Mouse (Mus musculus) G1E (cell line): ENCODE data around the gene Edem3. TPM values are rescaled to one million over a fixed set of nuclear protein-coding genes. Genes with fewer than 3 reads are reported as not detected.

ENCODE experiments used
- ATAC-seq: 2 replicates; pipeline ENCODE4 v1.8.0; 2016; ENCODE audit warnings: mild to moderate bottlenecking; ENCODE audit not compliant: insufficient number of reproducible peaks, poor library complexity, low FRiP score, severe bottlenecking; ENCODE audit errors: extremely low read depth
- DNase-seq: peaks from one replicate; pipeline ENCODE4 v3.0.0; 2012; ENCODE audit warnings: low spot score
- H3K27me3 ChIP-seq: 2 replicates; pipeline ENCODE4 v1.6.1; 2012; ENCODE audit warnings: mild to moderate bottlenecking, low read length, inconsistent platforms; ENCODE audit not compliant: insufficient read depth
- H3K36me3 ChIP-seq: replicated peaks from 2 replicates; pipeline ENCODE3; 2012; ENCODE audit warnings: mild to moderate bottlenecking, inconsistent platforms
- H3K4me1 ChIP-seq: 2 replicates; pipeline ENCODE4 v1.6.1; 2012; ENCODE audit warnings: low read depth, low read length, inconsistent platforms, mixed read lengths; ENCODE audit not compliant: insufficient read depth
- H3K4me3 ChIP-seq: 2 replicates; pipeline ENCODE4 v1.5.1; 2012; ENCODE audit warnings: low read depth, mild to moderate bottlenecking, inconsistent platforms, low read length, moderate library complexity, mixed read lengths
- H3K9me3 ChIP-seq: replicated peaks from 2 replicates; pipeline ENCODE4 v1.6.1; 2012; ENCODE audit warnings: inconsistent platforms
- CTCF ChIP-seq: IDR thresholded peaks from 2 replicates; pipeline ENCODE4 v1.5.1; 2012; ENCODE audit warnings: low read depth, low read length, inconsistent platforms, mixed read lengths
- GATA1 ChIP-seq: IDR thresholded peaks from 2 replicates; pipeline ENCODE4 v1.6.1; 2012; ENCODE audit warnings: borderline replicate concordance, low read length, inconsistent platforms, mixed read lengths
- GATA2 ChIP-seq: IDR thresholded peaks from 2 replicates; pipeline ENCODE4 v1.6.1; 2012; ENCODE audit warnings: low read depth, low read length, inconsistent platforms, borderline replicate concordance
- POLR2AphosphoS5 ChIP-seq: IDR thresholded peaks from 2 replicates; pipeline ENCODE4 v1.6.1; 2012; ENCODE audit warnings: low read depth, low read length, inconsistent platforms; ENCODE audit not compliant: insufficient replicate concordance
- TAL1 ChIP-seq: conservative IDR thresholded peaks from 2 replicates; pipeline ENCODE4 v1.6.1; 2012; ENCODE audit warnings: low read depth, low read length, inconsistent platforms, mixed read lengths
- polyA plus RNA-seq: library from polyadenylated mRNA; stranded (reverse); fragments of >175 nt; gene quantifications from 2 replicates; pipeline ENCODE4 v1.2.3, GENCODE M21; 2012
- total RNA-seq, 2 experiments: library from RNA; stranded (forward) in 1 of 2; stranded (reverse) in 1 of 2; fragments of 200-1000 nt in 1 of 2; fragments of >200 nt in 1 of 2; fragmentation: Nextera tagmentation in 1 of 2; gene quantifications; 2 replicates each; pipeline ENCODE4 v1.2.3; 2014 to 2017

Edem3 gene
- total and polyA plus RNA-seq, 3 experiments, result 7.7 to 64.0 (median 31.2) TPM

DNA sequence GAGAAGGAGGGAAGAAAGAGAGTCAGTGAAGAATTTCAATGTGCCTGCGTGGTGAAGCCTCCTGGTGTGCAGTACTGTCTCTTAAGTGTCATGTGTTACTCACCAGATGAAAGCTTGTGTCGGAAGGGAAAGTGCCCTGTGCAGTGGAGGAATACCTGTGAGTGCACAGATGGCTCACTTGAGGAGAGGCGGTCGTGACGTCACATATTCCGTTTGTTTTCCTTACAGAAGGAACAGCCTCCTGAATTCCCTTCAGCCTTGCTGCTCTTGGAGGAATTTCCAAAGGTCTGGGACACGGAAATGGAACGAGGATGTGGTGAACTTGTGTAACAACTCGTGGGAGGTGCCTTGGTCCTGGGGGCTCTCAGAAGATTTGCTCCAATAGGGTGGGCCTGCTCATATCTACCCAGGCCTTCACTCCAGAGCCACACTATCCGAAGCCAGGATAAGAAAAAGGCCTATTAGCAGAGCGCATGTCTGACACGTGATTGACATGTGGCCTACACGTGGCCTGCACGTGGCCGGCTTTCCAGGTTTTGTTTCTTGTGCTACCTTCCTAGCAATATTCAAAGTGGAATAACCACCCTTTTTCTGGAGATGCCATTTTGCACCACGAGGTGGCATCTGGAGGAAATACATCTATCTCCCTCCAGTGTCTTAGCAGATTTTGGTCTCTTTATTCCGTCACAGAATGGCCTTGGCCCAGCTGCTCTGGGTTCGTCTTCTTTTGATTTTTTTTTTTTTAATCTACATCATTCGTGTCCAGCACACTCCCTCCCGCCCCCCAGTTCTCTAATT, 96.1 kb downstream of the Edem3 start:
- Histone ChIP-seq H3K4me3 (no peak overlapping the region), H3K36me3 (no peaks in the 10 kb centered on the region), H3K9me3 (peaks cover 11% of the 10 kb centered on the region), H3K27me3 (no peaks in the 10 kb centered on the region), H3K4me1 (no peaks in the 10 kb centered on the region)
- DNase-seq (no peak), ATAC-seq (no peak)
- no peak for TF ChIP-seq CTCF
- TF ChIP-seq TAL1, result no peak
- no peak for TF ChIP-seq GATA2
- no peak for TF ChIP-seq POLR2AphosphoS5
- TF ChIP-seq GATA1, result no peak

DNA sequence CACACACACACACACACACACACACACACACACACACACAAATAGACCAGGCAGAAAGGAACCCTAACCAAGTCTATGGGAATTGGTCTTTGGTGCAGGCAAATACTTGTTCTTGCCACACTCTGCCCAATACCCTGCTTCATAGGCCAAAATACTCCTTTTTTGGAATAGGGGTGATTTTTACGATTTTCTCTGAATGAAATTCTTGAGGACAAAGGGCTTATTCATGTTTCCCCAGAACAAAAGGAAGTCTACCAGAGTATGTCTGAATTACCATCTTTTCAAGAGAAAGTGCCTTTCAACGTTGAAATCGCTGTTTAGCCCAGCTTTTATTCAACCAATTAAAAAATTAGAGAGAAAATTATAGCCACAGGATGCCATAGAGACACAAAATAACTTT, 96.8 kb downstream of the Edem3 start:
- no peak for DNase-seq
- H3K9me3 ChIP-seq, result peaks cover 8% of the 10 kb centered on the region
- no peaks in the 10 kb centered on the region for H3K36me3 ChIP-seq
- H3K27me3 ChIP-seq, result no peaks in the 10 kb centered on the region
- TF ChIP-seq TAL1 (no peak), GATA1 (no peak), POLR2AphosphoS5 (no peak), GATA2 (no peak), CTCF (no peak)
- H3K4me1 ChIP-seq, result no peaks in the 10 kb centered on the region
- no peak for ATAC-seq
- no peak overlapping the region for H3K4me3 ChIP-seq

DNA sequence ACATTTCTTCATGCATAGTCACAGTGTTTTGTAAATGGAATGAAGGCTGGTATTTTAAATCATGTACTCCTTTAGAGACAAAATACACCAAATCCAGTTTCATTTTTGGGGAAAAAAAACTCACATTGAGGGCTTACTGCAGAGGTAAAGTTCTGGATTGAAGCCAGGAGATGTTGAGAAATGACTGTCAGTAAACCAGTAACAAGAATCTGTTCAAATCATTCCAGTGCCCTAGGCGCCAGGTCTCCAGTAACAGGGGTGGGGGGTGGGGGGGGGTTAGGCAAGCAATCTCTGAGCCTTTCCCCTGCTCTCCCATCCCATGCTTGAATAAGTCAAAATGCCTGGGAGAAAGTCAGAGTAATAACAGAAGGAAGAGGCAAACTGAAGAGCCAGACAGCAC, 100.4 kb downstream of the Edem3 start:
- no peak overlapping the region for H3K4me3 ChIP-seq
- peaks cover 7% of the 10 kb centered on the region; the same call in 1 of the 2 replicates for H3K9me3 ChIP-seq
- H3K36me3 ChIP-seq, result no peaks in the 10 kb centered on the region
- ATAC-seq (no peak), DNase-seq (no peak)
- no peak for TF ChIP-seq POLR2AphosphoS5
- TF ChIP-seq TAL1, result no peak
- TF ChIP-seq GATA1, result no peak
- TF ChIP-seq CTCF, result no peak
- no peaks in the 10 kb centered on the region for H3K4me1 ChIP-seq
- H3K27me3 ChIP-seq, result no peaks in the 10 kb centered on the region

DNA sequence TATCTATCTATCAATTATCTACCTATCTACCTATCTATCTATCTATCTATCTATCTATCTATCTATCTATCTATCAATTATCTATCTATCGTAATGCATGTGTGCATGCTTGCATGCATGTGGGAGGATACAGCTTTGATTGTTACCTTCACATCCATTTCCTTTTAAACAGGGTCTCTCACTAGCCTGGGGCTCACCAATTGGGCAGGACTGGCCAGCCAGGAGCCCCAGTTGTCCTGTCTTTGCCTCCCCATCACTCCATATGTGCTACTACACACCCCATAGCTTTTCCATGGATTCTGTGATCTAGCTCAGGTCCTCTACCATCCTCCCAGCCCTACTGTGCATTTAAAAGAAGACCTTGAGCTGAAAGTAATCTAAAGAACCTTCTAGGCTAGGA, 103.3 kb downstream of the Edem3 start:
- TF ChIP-seq CTCF (no peak), POLR2AphosphoS5 (no peak), TAL1 (no peak), GATA1 (no peak), GATA2 (no peak)
- H3K36me3 ChIP-seq, result no peaks in the 10 kb centered on the region
- no peak for DNase-seq
- ATAC-seq, result no peak
- no peaks in the 10 kb centered on the region for H3K27me3 ChIP-seq
- no peak overlapping the region for H3K4me3 ChIP-seq
- H3K4me1 ChIP-seq, result no peaks in the 10 kb centered on the region
- H3K9me3 ChIP-seq, result peaks cover 16% of the 10 kb centered on the region

DNA sequence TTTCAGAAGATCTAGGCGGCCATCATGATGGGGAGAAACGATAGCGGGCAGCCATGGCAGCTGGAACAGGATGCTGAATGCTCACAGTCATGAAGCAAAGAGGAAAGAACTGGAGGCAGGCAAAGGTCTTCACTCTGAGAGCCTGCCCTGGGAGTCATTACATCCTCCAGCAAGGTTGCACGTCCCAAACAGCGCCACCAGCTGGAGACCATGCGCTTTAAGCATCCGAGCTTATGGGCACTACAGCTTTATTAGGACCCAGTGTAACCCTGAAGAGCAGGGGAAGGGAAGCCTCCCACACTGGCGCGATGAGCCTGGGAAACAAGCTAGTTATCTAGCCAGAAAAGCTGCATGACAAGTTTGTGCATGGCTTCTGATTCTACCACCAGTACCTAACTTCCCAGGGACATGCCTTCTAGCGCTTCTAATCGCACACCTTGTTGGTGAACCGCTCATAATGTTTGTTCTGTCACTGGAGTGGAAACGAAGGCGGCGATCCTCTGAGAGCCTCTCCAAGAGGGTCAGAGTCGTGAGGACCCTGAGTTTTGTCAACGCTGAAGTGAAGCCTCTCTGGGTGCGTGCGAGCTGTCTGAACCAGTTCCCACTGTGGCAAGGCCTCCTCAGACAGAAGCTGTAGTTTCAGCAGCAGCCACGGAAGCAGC, 106.3 kb downstream of the Edem3 start:
- no peak overlapping the region for H3K4me3 ChIP-seq
- no peaks in the 10 kb centered on the region for H3K27me3 ChIP-seq
- H3K4me1 ChIP-seq, result no peaks in the 10 kb centered on the region
- TF ChIP-seq GATA1 (no peak), CTCF (no peak), GATA2 (no peak), POLR2AphosphoS5 (no peak), TAL1 (no peak)
- H3K36me3 ChIP-seq, result no peaks in the 10 kb centered on the region
- ATAC-seq (no peak), DNase-seq (no peak)
- H3K9me3 ChIP-seq, result peaks cover 28% of the 10 kb centered on the region

DNA sequence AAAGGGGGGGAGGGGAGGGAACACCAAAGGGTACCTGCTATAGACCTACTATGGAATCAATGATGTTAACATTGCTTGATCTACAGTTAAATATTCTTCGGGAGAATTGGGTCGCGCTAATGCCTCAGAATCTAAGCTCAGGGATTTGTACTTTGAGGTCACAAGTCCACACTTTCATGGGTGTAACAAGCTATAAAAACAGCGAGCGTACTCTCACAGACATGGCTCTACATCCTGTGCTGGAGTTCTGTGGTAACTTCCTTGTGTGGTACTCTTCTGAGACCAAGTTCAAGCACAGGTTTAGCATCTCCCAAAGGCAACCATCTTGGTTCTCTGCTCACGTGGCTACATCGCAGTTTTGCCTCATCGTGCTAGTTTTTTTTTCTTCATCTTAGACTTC, 106.9 kb downstream of the Edem3 start:
- ATAC-seq, result no peak
- no peaks in the 10 kb centered on the region for H3K4me1 ChIP-seq
- no peaks in the 10 kb centered on the region for H3K36me3 ChIP-seq
- no peak for DNase-seq
- no peak overlapping the region for H3K4me3 ChIP-seq
- peaks cover 28% of the 10 kb centered on the region for H3K9me3 ChIP-seq
- no peaks in the 10 kb centered on the region for H3K27me3 ChIP-seq
- TF ChIP-seq GATA1 (no peak), GATA2 (no peak), TAL1 (no peak), POLR2AphosphoS5 (no peak)
